Mouse (Mus musculus): ENCODE measurements at regions not wholly inside any gene's neighbourhood (a gene's known extent, or its start where the extent isn't known, plus 50 kb on each side); places are given as distances from the start of the nearest gene placed in this dataset.

GRCm38 (mm10) chr9:71420064-71420463 is 65.7 kb downstream of the Polr2m start:
- WGBS: 78% methylated on average over 5 of the region's 5 CpGs
- H3K27me3 ChIP-seq: no peaks in the 10 kb centered on the region

GRCm38 (mm10) chr9:71418531-71418930 is 67.2 kb downstream of the Polr2m start:
- no peak for ATAC-seq (replicated peaks; ENCODE audit: insufficient number of reproducible peaks, insufficient read depth, low FRiP score, low read depth)
- H3K27me3 ChIP-seq: no peaks in the 10 kb centered on the region
- no peaks in the 10 kb centered on the region for H3K4me1 ChIP-seq (replicated peaks)
- no peak overlapping the region for H3K4me2 ChIP-seq
- no peak overlapping the region for H3K4me3 ChIP-seq
- H3K9me3 ChIP-seq (replicated peaks): no peaks in the 10 kb centered on the region
- no peak overlapping the region for H3K9ac ChIP-seq
- H3K36me3 ChIP-seq: no peaks in the 10 kb centered on the region
- H3K27ac ChIP-seq: no peak overlapping the region
- 89% methylated on average over 4 of the region's 4 CpGs for WGBS

More at GRCm38 (mm10) chr9:71420064-71420463, 65.7 kb downstream of the Polr2m start:
- Histone ChIP-seq H3K4me3 (no peak overlapping the region), H3K4me2 (no peak overlapping the region), H3K36me3 (no peaks in the 10 kb centered on the region), H3K9ac (no peak overlapping the region), H3K27ac (no peak overlapping the region), H3K9me3 (replicated peaks) (no peaks in the 10 kb centered on the region), H3K4me1 (replicated peaks) (no peaks in the 10 kb centered on the region)
- no peak for ATAC-seq (replicated peaks; ENCODE audit: insufficient number of reproducible peaks, insufficient read depth, low FRiP score, low read depth)

GRCm38 (mm10) chr9:71417248-71417647 is 68.5 kb downstream of the Polr2m start:
- WGBS: 62% methylated on average over 4 of the region's 4 CpGs
- H3K36me3 ChIP-seq: no peaks in the 10 kb centered on the region
- no peak for ATAC-seq (replicated peaks; ENCODE audit: insufficient number of reproducible peaks, insufficient read depth, low FRiP score, low read depth)

GRCm38 (mm10) chr9:71411171-71411570 is 74.6 kb downstream of the Polr2m start:
- no peak overlapping the region for H3K27ac ChIP-seq
- no peaks in the 10 kb centered on the region for H3K4me1 ChIP-seq (replicated peaks)
- no peak for ATAC-seq (replicated peaks; ENCODE audit: insufficient number of reproducible peaks, insufficient read depth, low FRiP score, low read depth)
- no peaks in the 10 kb centered on the region for H3K9me3 ChIP-seq (replicated peaks)
- H3K4me3 ChIP-seq: no peak overlapping the region
- H3K36me3 ChIP-seq: no peaks in the 10 kb centered on the region
- no peak overlapping the region for H3K9ac ChIP-seq
- no peaks in the 10 kb centered on the region for H3K27me3 ChIP-seq
- WGBS: 64% methylated on average over 1 of the region's 1 CpGs
- no peak overlapping the region for H3K4me2 ChIP-seq

More at GRCm38 (mm10) chr9:71417248-71417647, 68.5 kb downstream of the Polr2m start:
- Histone ChIP-seq H3K27ac (no peak overlapping the region), H3K4me2 (no peak overlapping the region), H3K4me1 (replicated peaks) (no peaks in the 10 kb centered on the region), H3K9me3 (replicated peaks) (no peaks in the 10 kb centered on the region), H3K27me3 (no peaks in the 10 kb centered on the region), H3K9ac (no peak overlapping the region), H3K4me3 (no peak overlapping the region)

GRCm38 (mm10) chr9:71409925-71410324 is 75.8 kb downstream of the Polr2m start:
- Histone ChIP-seq H3K4me2 (no peak overlapping the region), H3K9me3 (replicated peaks) (no peaks in the 10 kb centered on the region), H3K36me3 (no peaks in the 10 kb centered on the region), H3K9ac (no peak overlapping the region), H3K4me3 (no peak overlapping the region), H3K27me3 (no peaks in the 10 kb centered on the region), H3K4me1 (replicated peaks) (no peaks in the 10 kb centered on the region), H3K27ac (no peak overlapping the region)
- WGBS: 86% methylated on average over 1 of the region's 1 CpGs
- ATAC-seq (replicated peaks; ENCODE audit: insufficient number of reproducible peaks, insufficient read depth, low FRiP score, low read depth): no peak

GRCm38 (mm10) chr9:71408946-71409345 is 76.8 kb downstream of the Polr2m start:
- H3K9ac ChIP-seq: no peak overlapping the region
- 65% methylated on average over 5 of the region's 5 CpGs for WGBS

GRCm38 (mm10) chr9:71404396-71405135 is 81.2 kb downstream of the Polr2m start:
- Histone ChIP-seq H3K27me3 (no peaks in the 10 kb centered on the region), H3K27ac (no peak overlapping the region), H3K4me3 (no peak overlapping the region), H3K4me1 (replicated peaks) (0 out of 2 replicates have a peak, but pooled peaks cover 3% of the 10 kb centered on the region), H3K4me2 (no peak overlapping the region), H3K9ac (no peak overlapping the region), H3K36me3 (no peaks in the 10 kb centered on the region), H3K9me3 (replicated peaks) (no peaks in the 10 kb centered on the region)
- no peak for ATAC-seq (replicated peaks; ENCODE audit: insufficient number of reproducible peaks, insufficient read depth, low FRiP score, low read depth)
- 67% methylated on average over 8 of the region's 8 CpGs for WGBS

More at GRCm38 (mm10) chr9:71408946-71409345, 76.8 kb downstream of the Polr2m start:
- no peaks in the 10 kb centered on the region for H3K4me1 ChIP-seq (replicated peaks)
- no peak overlapping the region for H3K27ac ChIP-seq
- no peaks in the 10 kb centered on the region for H3K9me3 ChIP-seq (replicated peaks)
- H3K27me3 ChIP-seq: no peaks in the 10 kb centered on the region
- ATAC-seq (replicated peaks; ENCODE audit: insufficient number of reproducible peaks, insufficient read depth, low FRiP score, low read depth): no peak
- no peaks in the 10 kb centered on the region for H3K36me3 ChIP-seq
- H3K4me3 ChIP-seq: no peak overlapping the region
- no peak overlapping the region for H3K4me2 ChIP-seq

GRCm38 (mm10) chr9:71401667-71402066 is 84.1 kb downstream of the Polr2m start:
- ATAC-seq (replicated peaks; ENCODE audit: insufficient number of reproducible peaks, insufficient read depth, low FRiP score, low read depth): no peak
- Histone ChIP-seq H3K27ac (no peak overlapping the region), H3K27me3 (no peaks in the 10 kb centered on the region)

GRCm38 (mm10) chr9:71399346-71399745 is 86.4 kb downstream of the Polr2m start:
- Histone ChIP-seq H3K36me3 (no peaks in the 10 kb centered on the region), H3K27me3 (no peaks in the 10 kb centered on the region), H3K4me1 (replicated peaks) (0 out of 2 replicates have a peak, but pooled peaks cover 3% of the 10 kb centered on the region), H3K9ac (no peak overlapping the region), H3K4me3 (no peak overlapping the region), H3K9me3 (replicated peaks) (no peaks in the 10 kb centered on the region), H3K27ac (no peak overlapping the region), H3K4me2 (no peak overlapping the region)
- 79% methylated on average over 1 of the region's 1 CpGs for WGBS
- no peak for ATAC-seq (replicated peaks; ENCODE audit: insufficient number of reproducible peaks, insufficient read depth, low FRiP score, low read depth)

More at GRCm38 (mm10) chr9:71401667-71402066, 84.1 kb downstream of the Polr2m start:
- Histone ChIP-seq H3K9me3 (replicated peaks) (no peaks in the 10 kb centered on the region), H3K9ac (no peak overlapping the region), H3K4me1 (replicated peaks) (0 out of 2 replicates have a peak, but pooled peaks cover 3% of the 10 kb centered on the region), H3K4me2 (no peak overlapping the region), H3K4me3 (no peak overlapping the region), H3K36me3 (no peaks in the 10 kb centered on the region)
- WGBS: 52% methylated on average over 1 of the region's 1 CpGs

GRCm38 (mm10) chr9:71396784-71397183 is 89.0 kb downstream of the Polr2m start:
- H3K27me3 ChIP-seq: no peaks in the 10 kb centered on the region
- no peak for ATAC-seq (replicated peaks; ENCODE audit: insufficient number of reproducible peaks, insufficient read depth, low FRiP score, low read depth)
- 0 out of 2 replicates have a peak, but pooled peaks cover 3% of the 10 kb centered on the region for H3K4me1 ChIP-seq (replicated peaks)
- no peaks in the 10 kb centered on the region for H3K9me3 ChIP-seq (replicated peaks)
- WGBS: 59% methylated on average over 7 of the region's 7 CpGs
- no peak overlapping the region for H3K4me2 ChIP-seq
- H3K27ac ChIP-seq: no peak overlapping the region
- no peaks in the 10 kb centered on the region for H3K36me3 ChIP-seq
- no peak overlapping the region for H3K4me3 ChIP-seq
- H3K9ac ChIP-seq: no peak overlapping the region

GRCm38 (mm10) chr9:71390221-71390620 is 95.5 kb downstream of the Polr2m start:
- Histone ChIP-seq H3K4me2 (no peak overlapping the region), H3K9ac (no peak overlapping the region), H3K36me3 (no peaks in the 10 kb centered on the region), H3K4me1 (replicated peaks) (0 out of 2 replicates have a peak, but pooled peaks cover 2% of the 10 kb centered on the region), H3K27me3 (no peaks in the 10 kb centered on the region), H3K27ac (no peak overlapping the region), H3K9me3 (replicated peaks) (no peaks in the 10 kb centered on the region), H3K4me3 (no peak overlapping the region)
- 66% methylated on average over 5 of the region's 5 CpGs for WGBS
- no peak for ATAC-seq (replicated peaks; ENCODE audit: insufficient number of reproducible peaks, insufficient read depth, low FRiP score, low read depth)

GRCm38 (mm10) chr9:71387426-71387825 is 98.3 kb downstream of the Polr2m start:
- Histone ChIP-seq H3K4me2 (no peak overlapping the region), H3K9me3 (replicated peaks) (no peaks in the 10 kb centered on the region), H3K4me1 (replicated peaks) (0 out of 2 replicates have a peak, but pooled peaks cover 2% of the 10 kb centered on the region), H3K4me3 (no peak overlapping the region), H3K9ac (no peak overlapping the region), H3K27ac (no peak overlapping the region), H3K27me3 (no peaks in the 10 kb centered on the region), H3K36me3 (no peaks in the 10 kb centered on the region)
- ATAC-seq (replicated peaks; ENCODE audit: insufficient number of reproducible peaks, insufficient read depth, low FRiP score, low read depth): no peak
- WGBS: 81% methylated on average over 7 of the region's 7 CpGs
